Mouse (Mus musculus) MEL (cell line): ENCODE results near the gene Tktl1. TPM values are rescaled to one million over a fixed set of nuclear protein-coding genes. Genes with fewer than 3 reads are reported as not detected.

Experiments used
- DNase-seq: peaks from one replicate; pipeline ENCODE4 v3.0.0; 2011; ENCODE audit warnings: low read depth, low spot score
- H3K27ac ChIP-seq: 2 replicates; pipeline ENCODE4 v1.5.1; 2012; ENCODE audit warnings: low read depth, mild to moderate bottlenecking, control low read depth, low read length, moderate library complexity; ENCODE audit not compliant: control insufficient read depth
- H3K27me3 ChIP-seq, 2 experiments: fragments of 150-350 bp in 1 of 2; sonication (generic) in 1 of 2; 2 replicates each; pipeline ENCODE4 v1.6.1; 2012; ENCODE audit warnings: low read length in 2 of 2, mild to moderate bottlenecking in 2 of 2, improper control_type of control experiment in 1 of 2, moderate library complexity in 1 of 2; ENCODE audit not compliant: insufficient read depth in 2 of 2, control insufficient read depth in 1 of 2
- H3K36me3 ChIP-seq, 2 experiments: 2 replicates each; pipeline ENCODE4 v1.6.1; 2012 to 2014; ENCODE audit warnings: low read length in 2 of 2, improper control_type of control experiment in 1 of 2, inconsistent platforms in 1 of 2, mild to moderate bottlenecking in 1 of 2; ENCODE audit not compliant: insufficient read depth in 2 of 2, control insufficient read depth in 1 of 2
- H3K4me1 ChIP-seq, 2 experiments: fragments of 150-350 bp in 1 of 2; sonication (generic) in 1 of 2; 2 replicates each; pipeline ENCODE4 v1.6.1; 2012; ENCODE audit warnings: low read length in 2 of 2, improper control_type of control experiment in 1 of 2, mild to moderate bottlenecking in 1 of 2; ENCODE audit not compliant: insufficient read depth in 2 of 2, control insufficient read depth in 1 of 2
- H3K4me3 ChIP-seq, 2 experiments: fragments of 150-350 bp in 1 of 2; sonication (generic) in 1 of 2; 2 replicates each; pipeline ENCODE4 v1.5.1; 2012; ENCODE audit warnings: low read depth in 2 of 2, low read length in 2 of 2, mild to moderate bottlenecking in 2 of 2, moderate library complexity in 2 of 2, control low read depth in 1 of 2, improper control_type of control experiment in 1 of 2; ENCODE audit not compliant: control insufficient read depth in 1 of 2, insufficient read depth in 1 of 2
- H3K79me2 ChIP-seq: 2 replicates; pipeline ENCODE4 v1.6.1; 2012; ENCODE audit warnings: mild to moderate bottlenecking, low read length, moderate library complexity; ENCODE audit not compliant: control insufficient read depth, poor library complexity, insufficient read depth
- H3K9ac ChIP-seq: 2 replicates; pipeline ENCODE4 v1.6.1; 2012; ENCODE audit warnings: low read depth, mild to moderate bottlenecking, control low read depth, low read length, moderate library complexity; ENCODE audit not compliant: control insufficient read depth, poor library complexity, severe bottlenecking
- H3K9me3 ChIP-seq: fragments of 150-350 bp; sonication (generic); replicated peaks from 2 replicates; pipeline ENCODE4 v1.6.1; 2012; ENCODE audit warnings: mild to moderate bottlenecking, low read length, improper control_type of control experiment, moderate library complexity; ENCODE audit not compliant: insufficient read depth
- E2F4 ChIP-seq: IDR thresholded peaks from 2 replicates; pipeline ENCODE4 v1.6.1; 2011; ENCODE audit warnings: low read depth, low read length, improper control_type of control experiment, borderline replicate concordance
- GATA1 ChIP-seq: IDR thresholded peaks from 2 replicates; pipeline ENCODE4 v1.6.1; 2011; ENCODE audit warnings: low read depth, low read length, improper control_type of control experiment
- HCFC1 ChIP-seq: IDR thresholded peaks from 2 replicates; pipeline ENCODE4 v1.6.1; 2012; ENCODE audit warnings: low read depth, mild to moderate bottlenecking, inconsistent platforms, low read length, improper control_type of control experiment, moderate library complexity
- JUND ChIP-seq: IDR thresholded peaks from 2 replicates; pipeline ENCODE4 v1.6.1; 2011; ENCODE audit warnings: low read depth, mild to moderate bottlenecking, improper control_type of control experiment, low read length
- MAX ChIP-seq: IDR thresholded peaks from 2 replicates; pipeline ENCODE4 v1.6.1; 2011; ENCODE audit warnings: low read length, improper control_type of control experiment
- MAZ ChIP-seq: IDR thresholded peaks from 2 replicates; pipeline ENCODE4 v1.6.1; 2012; ENCODE audit warnings: low read depth, mild to moderate bottlenecking, inconsistent platforms, low read length, improper control_type of control experiment
- MEF2A ChIP-seq: IDR thresholded peaks from 2 replicates; pipeline ENCODE4 v1.6.1; 2014; ENCODE audit warnings: low read depth, mild to moderate bottlenecking, inconsistent platforms, low read length, improper control_type of control experiment; ENCODE audit not compliant: poor library complexity, insufficient replicate concordance, severe bottlenecking; ENCODE audit errors: extremely low read depth
- MXI1 ChIP-seq: IDR thresholded peaks from 2 replicates; pipeline ENCODE4 v1.6.1; 2011; ENCODE audit warnings: mild to moderate bottlenecking, low read depth, low read length, improper control_type of control experiment
- NELFE ChIP-seq: IDR thresholded peaks from 2 replicates; pipeline ENCODE4 v1.6.1; 2011; ENCODE audit warnings: low read depth, low read length, improper control_type of control experiment
- POLR2A ChIP-seq, 2 experiments: IDR thresholded peaks; 2 replicates each; pipeline ENCODE4 v1.6.1; 2011 to 2012; ENCODE audit warnings: low read length in 2 of 2, mild to moderate bottlenecking in 2 of 2, control low read depth in 1 of 2, improper control_type of control experiment in 1 of 2, low read depth in 1 of 2, moderate library complexity in 1 of 2; ENCODE audit not compliant: control insufficient read depth in 1 of 2, insufficient read depth in 1 of 2, poor library complexity in 1 of 2
- POLR2AphosphoS2 ChIP-seq: IDR thresholded peaks from 2 replicates; pipeline ENCODE4 v1.6.1; 2011; ENCODE audit warnings: low read length, improper control_type of control experiment
- POLR2AphosphoS5 ChIP-seq: IDR thresholded peaks from 2 replicates; pipeline ENCODE4 v1.6.1; 2012; ENCODE audit warnings: low read depth, borderline replicate concordance, mild to moderate bottlenecking, inconsistent platforms, low read length, moderate library complexity, mixed read lengths
- RCOR1 ChIP-seq: IDR thresholded peaks from 2 replicates; pipeline ENCODE4 v1.6.1; 2012; ENCODE audit warnings: low read depth, mild to moderate bottlenecking, inconsistent platforms, low read length, improper control_type of control experiment
- SIN3A ChIP-seq: IDR thresholded peaks from 2 replicates; pipeline ENCODE4 v1.6.1; 2012; ENCODE audit warnings: low read length, improper control_type of control experiment, inconsistent platforms
- TBP ChIP-seq: IDR thresholded peaks from 2 replicates; pipeline ENCODE4 v1.8.0; 2011; ENCODE audit warnings: low read depth, low read length, improper control_type of control experiment
- ZC3H11A ChIP-seq: IDR thresholded peaks from 2 replicates; pipeline ENCODE4 v1.6.1; 2012; ENCODE audit warnings: low read depth, mild to moderate bottlenecking, inconsistent platforms, low read length, improper control_type of control experiment
- ZMIZ1 ChIP-seq: IDR thresholded peaks from 2 replicates; pipeline ENCODE4 v1.6.1; 2012; ENCODE audit warnings: low read depth, mild to moderate bottlenecking, inconsistent platforms, low read length, improper control_type of control experiment, moderate library complexity
- polyA plus RNA-seq, 2 experiments: library from polyadenylated mRNA; stranded (reverse) in 1 of 2; unstranded in 1 of 2; fragments of >175 nt in 1 of 2; fragments of >200 nt in 1 of 2; gene quantifications; 2 replicates each; pipeline versions ENCODE4 v1.2.1 to v1.2.4; 2012; ENCODE audit warnings: low replicate concordance in 2 of 2, low read depth in 1 of 2; ENCODE audit not compliant: insufficient read length in 2 of 2, insufficient read depth in 1 of 2, missing spikeins in 1 of 2
- total RNA-seq: library from RNA; depleted of rRNA; stranded (reverse); fragments of 300-350 nt; gene quantifications from 2 replicates; pipeline ENCODE4 v1.2.3, GENCODE M21; 2012

Tktl1 gene
- total and polyA plus RNA-seq, 3 experiments = 0.04 TPM; not detected in 2

GRCm38 (mm10) chrX:74245687-74246086, 68.6 kb downstream of the Tktl1 start:
- no peaks in the 10 kb centered on the region for H3K9me3 ChIP-seq
- H3K27me3 ChIP-seq = no peaks in the 10 kb centered on the region
- peak overlapping the region; percentile 64 for H3K9ac ChIP-seq
- peaks cover 0 to 12% of the 10 kb centered on the region in 2 experiments; a peak in 3 of 4 replicates for H3K36me3 ChIP-seq
- peak; percentile 63; the same call in 1 of the 2 replicates for TF ChIP-seq MAZ
- peak; percentile 57; the same call in 1 of the 2 replicates for TF ChIP-seq HCFC1
- 0 out of 2 replicates have a peak, but pooled peaks have one; percentile 15 for TF ChIP-seq TBP
- TF ChIP-seq GATA1 = no peak
- 0 out of 2 replicates have a peak, but pooled peaks have one; percentile 29 for TF ChIP-seq SIN3A
- peak; percentile 33; the same call in 1 of the 2 replicates for TF ChIP-seq MXI1
- peak; percentile 43; the same call in 1 of the 2 replicates for TF ChIP-seq MAX
- TF ChIP-seq POLR2AphosphoS2 = no peak
- H3K79me2 ChIP-seq = peaks cover 18% of the 10 kb centered on the region
- H3K27ac ChIP-seq = peak overlapping the region; percentile 83
- H3K4me1 ChIP-seq = peaks cover 0 to 17% of the 10 kb centered on the region in 2 experiments; a peak in 2 of 4 replicates
- DNase-seq = peak; percentile 84
- peak overlapping the region; percentile 52 to 71 for H3K4me3 ChIP-seq

- peaks cover 0 to 12% of the 10 kb centered on the region in 2 experiments; a peak in 3 of 4 replicates for H3K36me3 ChIP-seq
- H3K79me2 ChIP-seq = peaks cover 18% of the 10 kb centered on the region
- H3K4me3 ChIP-seq = peak overlapping the region; percentile 52 to 71
- no peaks in the 10 kb centered on the region for H3K9me3 ChIP-seq
- TF ChIP-seq POLR2A (IDR thresholded peaks at IDR 0.05; ENCODE audit: control insufficient read depth in 1 of 2, insufficient read depth in 1 of 2, low read depth in 1 of 2, low read length in 2 of 2, poor library complexity in 1 of 2) (peak; percentile 85 to 87), POLR2AphosphoS2 (no peak), HCFC1 (peak; percentile 67), RCOR1 (no peak), ZMIZ1 (peak; percentile 71; the same call in 1 of the 2 replicates), SIN3A (peak; percentile 87), MAX (peak; percentile 66; the same call in 1 of the 2 replicates), POLR2AphosphoS5 (peak; percentile 50; the same call in 1 of the 2 replicates), NELFE (peak; percentile 77), TBP (peak; percentile 83)
- TF ChIP-seq, all 39 proteins: peak for 8
- Histone ChIP-seq H3K9ac (peak overlapping the region; percentile 64), H3K4me1 (peaks cover 0 to 17% of the 10 kb centered on the region in 2 experiments; a peak in 2 of 4 replicates), H3K27me3 (no peaks in the 10 kb centered on the region), H3K27ac (peak overlapping the region; percentile 83)
- peak; percentile 93 for DNase-seq
These were observed 69.2 kb downstream of the Tktl1 start for GRCm38 (mm10) chrX:74246213-74246681.

- peak; percentile 70 for DNase-seq
- Histone ChIP-seq H3K27ac (peak overlapping the region; percentile 55), H3K79me2 (peaks cover 18% of the 10 kb centered on the region), H3K27me3 (no peaks in the 10 kb centered on the region), H3K4me3 (peak overlapping the region; percentile 61 to 69), H3K9me3 (no peaks in the 10 kb centered on the region), H3K9ac (peak overlapping the region; percentile 77), H3K4me1 (peaks cover 0 to 17% of the 10 kb centered on the region in 2 experiments; a peak in 2 of 4 replicates), H3K36me3 (peaks cover 0 to 12% of the 10 kb centered on the region in 2 experiments; a peak in 3 of 4 replicates)
- TF ChIP-seq ZC3H11A (no peak), POLR2A (IDR thresholded peaks at IDR 0.05; ENCODE audit: control insufficient read depth in 1 of 2, insufficient read depth in 1 of 2, low read depth in 1 of 2, low read length in 2 of 2, poor library complexity in 1 of 2) (no peak), MEF2A (no peak), JUND (no peak), E2F4 (no peak)
These were observed 69.6 kb downstream of the Tktl1 start for GRCm38 (mm10) chrX:74246693-74247092.
